Mouse (Mus musculus): ENCODE results near the gene Scgb1b18. TPM values are rescaled to one million over a fixed set of nuclear protein-coding genes. Genes with fewer than 3 reads are reported as not detected.
"Not testable (repeated sequence)": the region's sequence is repeated elsewhere in the genome, so short reads cannot be mapped to it uniquely, and the experiment has no call there.

The Scgb1b18 gene
- not detected in 2 replicates for polyA plus RNA-seq (2014; fragmentation: Nextera tagmentation; extraction: Ambion mirVana)

DNA sequence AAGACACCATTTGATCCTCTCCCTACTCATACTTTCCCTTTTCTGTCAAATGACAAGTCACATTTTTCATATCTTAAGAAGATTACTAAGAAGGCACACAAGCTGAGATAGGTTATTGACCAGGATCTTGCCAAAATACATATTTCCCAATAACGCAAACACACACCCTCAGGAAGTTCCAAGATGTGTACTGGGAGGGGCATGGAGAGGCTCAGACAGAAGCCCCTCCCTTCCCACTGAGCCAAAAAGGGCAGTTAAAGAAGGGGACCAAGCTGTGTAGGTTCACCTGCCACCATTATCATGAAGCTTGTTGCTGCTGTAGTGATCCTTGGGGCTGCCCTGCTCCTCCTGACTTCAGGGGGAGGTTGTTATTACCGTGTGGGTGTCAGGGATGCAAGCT, at the start of gene Scgb1b18:
Gene Scgb1b18 (plus strand): TSS at position 301 of the 400 bp plus-strand sequence.
- not testable (repeated sequence) for H3K27me3 ChIP-seq (replicated peaks; ENCODE audit: control insufficient read depth, insufficient read depth, low read length); H3K36me3 ChIP-seq (ENCODE audit: control insufficient read depth, insufficient read depth, low read length); H3K4me3 ChIP-seq (ENCODE audit: low read depth, low read length); H3K9me3 ChIP-seq (replicated peaks; ENCODE audit: control insufficient read depth, low read length); H3K27ac ChIP-seq (ENCODE audit: low read depth, low read length); H3K4me1 ChIP-seq (ENCODE audit: control insufficient read depth, insufficient read depth, low read length); DNase-seq (ENCODE audit: low spot score); H3K4me2 ChIP-seq (ENCODE audit: low read length); ATAC-seq; H3K9ac ChIP-seq (ENCODE audit: low read length)
- WGBS: no CpG with 5 or more reads among the region's 2 CpGs

- not testable (repeated sequence) for DNase-seq (ENCODE audit: low spot score); H3K27ac ChIP-seq (ENCODE audit: low read depth, low read length); ATAC-seq; H3K9ac ChIP-seq (ENCODE audit: low read length); H3K36me3 ChIP-seq (ENCODE audit: control insufficient read depth, insufficient read depth, low read length); H3K4me1 ChIP-seq (ENCODE audit: control insufficient read depth, insufficient read depth, low read length); H3K4me3 ChIP-seq (ENCODE audit: low read depth, low read length); H3K27me3 ChIP-seq (replicated peaks; ENCODE audit: control insufficient read depth, insufficient read depth, low read length); H3K9me3 ChIP-seq (replicated peaks; ENCODE audit: control insufficient read depth, low read length); H3K4me2 ChIP-seq (ENCODE audit: low read length)
- 75% methylated on average over 2 of the region's 2 CpGs for WGBS
Measured at GRCm38 (mm10) chr7:33173764-33174163, 11.6 kb upstream of the Scgb1b18 start, which contains the start of gene Scgb2b18. Gene Scgb2b18 (minus strand): TSS chr7:33173864.

Other genes starting within 250 kb of the Scgb1b18 start
- gene Scgb2b17, start 129.0 kb upstream of the Scgb1b18 start, polyA plus RNA-seq (2014; fragmentation: Nextera tagmentation; extraction: Ambion mirVana): not detected in 2 replicates
- not detected in 2 replicates for gene Scgb1b17, start 122.1 kb upstream of the Scgb1b18 start, polyA plus RNA-seq (2014; fragmentation: Nextera tagmentation; extraction: Ambion mirVana)
- not detected in 2 replicates for gene Scgb2b18, start 11.7 kb upstream of the Scgb1b18 start, polyA plus RNA-seq (2014; fragmentation: Nextera tagmentation; extraction: Ambion mirVana)
- gene Scgb2b19, start 94.8 kb downstream of the Scgb1b18 start, polyA plus RNA-seq (2014; fragmentation: Nextera tagmentation; extraction: Ambion mirVana): not detected in 2 replicates
- gene Scgb1b19, start 101.7 kb downstream of the Scgb1b18 start, polyA plus RNA-seq (2014; fragmentation: Nextera tagmentation; extraction: Ambion mirVana): not detected in 2 replicates
- not detected in 2 replicates for gene Scgb2b20, start 180.8 kb downstream of the Scgb1b18 start, polyA plus RNA-seq (2014; fragmentation: Nextera tagmentation; extraction: Ambion mirVana)
- not detected in 2 replicates for gene Scgb1b20, start 187.7 kb downstream of the Scgb1b18 start, polyA plus RNA-seq (2014; fragmentation: Nextera tagmentation; extraction: Ambion mirVana)

All from forebrain, embryonic 14.5 days (tissue).